Mouse (Mus musculus) stomach, postnatal 0 days (tissue): ENCODE results near the gene Rapgef1. TPM values are rescaled to one million over a fixed set of nuclear protein-coding genes. Genes with fewer than 3 reads are reported as not detected.

Experiments
- ATAC-seq: fragments of 200-750 bp; cut with Nextera tagmentation; 2 replicates; pipeline ENCODE4 v1.8.0; 2017; ENCODE audit not compliant: low FRiP score, low TSS enrichment
- DNase-seq: peaks from one replicate; pipeline ENCODE4 v3.0.0-alpha.2; 2016; ENCODE audit warnings: low spot score
- H3K27ac ChIP-seq: fragments of 300-500 bp; sonication (generic); replicated peaks from 2 replicates; pipeline ENCODE4 v1.5.1; 2014; ENCODE audit warnings: mild to moderate bottlenecking, control low read depth
- H3K27me3 ChIP-seq: fragments of 300-500 bp; sonication (generic); 2 replicates; pipeline ENCODE4 v1.6.1; 2014; ENCODE audit warnings: low read length; ENCODE audit not compliant: control insufficient read depth, insufficient read depth
- H3K36me3 ChIP-seq: fragments of 300-500 bp; sonication (generic); 2 replicates; pipeline ENCODE4 v1.6.1; 2014; ENCODE audit warnings: low read length, mixed read lengths; ENCODE audit not compliant: control insufficient read depth, insufficient read depth
- H3K4me1 ChIP-seq: fragments of 300-500 bp; sonication (generic); replicated peaks from 2 replicates; pipeline ENCODE4 v1.6.1; 2014; ENCODE audit warnings: antibody characterized with exemption; ENCODE audit not compliant: control insufficient read depth, insufficient read depth
- H3K4me2 ChIP-seq: fragments of 300-500 bp; sonication (generic); replicated peaks from 2 replicates; pipeline ENCODE4 v1.6.1; 2014; ENCODE audit warnings: low read depth, mild to moderate bottlenecking, control low read depth, moderate library complexity
- H3K4me3 ChIP-seq: fragments of 300-500 bp; sonication (generic); 2 replicates; pipeline ENCODE4 v1.5.1; 2014; ENCODE audit warnings: low read depth, low read length, control low read depth
- H3K9ac ChIP-seq: fragments of 300-500 bp; sonication (generic); 2 replicates; pipeline ENCODE4 v1.6.1; 2014; ENCODE audit warnings: mild to moderate bottlenecking, low read length, control low read depth, mixed read lengths
- H3K9me3 ChIP-seq: fragments of 300-500 bp; sonication (generic); 2 replicates; pipeline ENCODE4 v1.6.1; 2016; ENCODE audit warnings: low read length; ENCODE audit not compliant: control insufficient read depth
- CTCF ChIP-seq: IDR thresholded peaks from 2 replicates; pipeline ENCODE4 v1.5.1; 2016; ENCODE audit warnings: antibody characterized with exemption, low read depth, mild to moderate bottlenecking, moderate library complexity
- EP300 ChIP-seq: optimal IDR thresholded peaks from 2 replicates; pipeline ENCODE3; 2016; ENCODE audit warnings: antibody characterized with exemption
- WGBS: fragments of 180-500 bp; shearing (Covaris S2); extraction: QIAGEN DNeasy Blood & Tissue Kit; methylation state at CpG from one replicate; pipeline ENCODE4 v1.1.7; 2014; 5-methylcytosine and 5-hydroxymethylcytosine counted together
- polyA plus RNA-seq: library from polyadenylated mRNA; unstranded; fragments of >200 nt; fragmentation: Nextera tagmentation; extraction: Ambion mirVana; gene quantifications from 2 replicates; pipeline ENCODE4 v1.2.1, GENCODE M21; 2015

Rapgef1 gene
- polyA plus RNA-seq, 1 experiment from 2014 or later, result 7.2 TPM

DNA sequence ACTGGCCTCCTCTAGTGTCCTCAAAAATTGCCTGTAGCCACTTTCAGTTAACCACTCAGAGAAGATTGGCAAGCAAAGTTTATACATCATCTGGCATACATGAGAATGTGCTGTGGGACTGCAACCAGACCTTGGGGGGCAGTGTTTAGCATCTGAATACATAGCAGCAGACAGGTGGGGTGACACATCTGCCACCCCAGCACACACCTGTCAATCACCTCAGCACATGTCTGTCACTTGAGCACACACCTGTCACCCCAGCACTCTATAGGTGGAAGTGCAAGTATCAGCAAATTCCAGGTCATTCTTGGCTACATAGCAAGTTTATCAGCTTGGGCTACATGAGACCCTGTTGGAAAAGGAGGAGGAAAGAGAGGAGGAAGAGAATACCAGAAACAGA is 136.2 kb downstream of the Rapgef1 start:
- H3K4me3 ChIP-seq, result no peak overlapping the region
- H3K27ac ChIP-seq, result no peak overlapping the region
- H3K36me3 ChIP-seq, result no peaks in the 10 kb centered on the region
- no peaks in the 10 kb centered on the region; the same call in 1 of the 2 replicates for H3K27me3 ChIP-seq
- H3K4me2 ChIP-seq, result no peak overlapping the region
- H3K4me1 ChIP-seq, result no peaks in the 10 kb centered on the region
- DNase-seq, result no peak
- no peak for TF ChIP-seq CTCF
- H3K9me3 ChIP-seq, result no peaks in the 10 kb centered on the region
- no peak for ATAC-seq
- H3K9ac ChIP-seq, result no peak overlapping the region

GRCm38 (mm10) chr2:29764831-29765230 is 145.3 kb downstream of the Rapgef1 start:
- no peaks in the 10 kb centered on the region for H3K4me1 ChIP-seq
- no peak overlapping the region for H3K4me3 ChIP-seq
- no peaks in the 10 kb centered on the region for H3K9me3 ChIP-seq
- H3K36me3 ChIP-seq, result no peaks in the 10 kb centered on the region
- WGBS, result 3% methylated on average over 1 of the region's 1 CpGs
- no peak overlapping the region for H3K27ac ChIP-seq
- ATAC-seq (peak; percentile 58), DNase-seq (peak; percentile 82)
- no peaks in the 10 kb centered on the region for H3K27me3 ChIP-seq
- TF ChIP-seq CTCF, result peak; percentile 97
- TF ChIP-seq EP300, result no peak
- no peak overlapping the region for H3K4me2 ChIP-seq
- peak overlapping the region; percentile 35; the same call in 1 of the 2 replicates for H3K9ac ChIP-seq

DNA sequence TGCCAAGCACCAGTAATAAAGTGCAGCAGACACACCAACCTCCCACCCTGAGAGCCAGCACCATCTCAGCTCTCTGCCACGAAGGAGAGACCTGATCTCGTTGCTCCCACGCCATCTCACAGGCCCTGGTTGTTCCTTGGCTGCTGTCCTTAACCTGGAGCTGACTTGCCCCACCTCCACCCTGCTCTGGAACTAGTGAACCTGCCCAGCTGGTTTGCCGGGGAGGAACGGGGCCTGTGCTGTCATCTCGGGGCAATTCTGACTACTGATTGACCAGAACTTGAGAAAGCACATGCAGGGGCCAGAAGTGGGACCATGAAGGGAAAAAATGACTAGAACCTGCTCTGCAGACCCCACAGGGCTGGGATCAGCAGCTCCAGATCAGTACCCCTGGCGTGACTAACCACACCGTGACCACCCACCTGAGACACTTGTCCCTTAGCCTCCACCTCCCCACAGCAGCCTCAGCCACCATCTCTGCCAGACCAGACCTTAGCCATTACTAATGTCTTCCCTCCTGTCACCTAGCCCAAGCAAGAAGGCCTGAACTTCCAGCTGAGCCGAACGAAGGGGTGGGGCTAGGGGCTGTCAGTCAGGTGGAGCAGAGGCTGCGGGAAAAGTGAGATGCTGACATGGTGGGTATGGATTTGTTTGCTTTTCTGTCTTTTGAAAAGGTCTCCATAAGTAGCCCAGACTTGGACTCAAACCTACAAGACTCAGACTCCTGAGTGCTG is 148.6 kb downstream of the Rapgef1 start:
- DNase-seq (peak; percentile 83), ATAC-seq (peak; percentile 77)
- 39% methylated on average over 11 of the region's 11 CpGs for WGBS
- H3K4me3 ChIP-seq, result no peak overlapping the region
- H3K9ac ChIP-seq, result no peak overlapping the region
- no peaks in the 10 kb centered on the region for H3K9me3 ChIP-seq
- 0 out of 2 replicates have a peak overlapping the region, but pooled peaks have one; percentile 8 for H3K4me2 ChIP-seq
- no peaks in the 10 kb centered on the region for H3K4me1 ChIP-seq
- TF ChIP-seq CTCF (no peak), EP300 (no peak)
- H3K36me3 ChIP-seq, result no peaks in the 10 kb centered on the region
- H3K27ac ChIP-seq, result peak overlapping the region; percentile 78
- no peaks in the 10 kb centered on the region for H3K27me3 ChIP-seq

DNA sequence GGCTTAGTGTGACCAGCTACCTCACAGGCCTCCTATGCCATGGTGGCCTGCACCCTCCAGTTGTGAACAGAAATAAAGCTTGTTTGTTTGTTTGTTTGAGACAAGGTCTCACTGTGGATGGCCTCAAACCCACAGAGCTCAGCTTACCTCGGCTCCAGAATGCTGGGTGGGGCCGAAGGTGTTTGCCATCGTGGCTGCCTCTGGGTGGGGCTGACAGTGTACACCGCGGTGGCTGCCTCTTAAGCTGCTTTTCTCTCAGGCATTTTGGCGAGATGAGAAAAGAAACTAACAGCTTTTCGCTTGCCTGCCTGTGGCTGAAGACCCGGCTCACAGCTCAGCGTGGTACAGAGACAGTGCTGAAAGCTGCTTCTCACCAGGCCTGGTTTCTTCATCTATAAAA is 149.4 kb downstream of the Rapgef1 start:
- H3K9ac ChIP-seq, result no peak overlapping the region
- H3K27me3 ChIP-seq, result no peaks in the 10 kb centered on the region
- DNase-seq (peak; percentile 59), ATAC-seq (no peak)
- H3K9me3 ChIP-seq, result no peaks in the 10 kb centered on the region
- no peak overlapping the region for H3K4me3 ChIP-seq
- TF ChIP-seq CTCF (no peak), EP300 (no peak)
- no peak overlapping the region for H3K4me2 ChIP-seq
- H3K4me1 ChIP-seq, result no peaks in the 10 kb centered on the region
- peak overlapping the region; percentile 78 for H3K27ac ChIP-seq
- 51% methylated on average over 9 of the region's 9 CpGs for WGBS
- no peaks in the 10 kb centered on the region for H3K36me3 ChIP-seq

GRCm38 (mm10) chr2:29770162-29770561 is 150.6 kb downstream of the Rapgef1 start:
- no peaks in the 10 kb centered on the region for H3K36me3 ChIP-seq
- no peak overlapping the region for H3K4me3 ChIP-seq
- no peak overlapping the region for H3K9ac ChIP-seq
- ATAC-seq (no peak), DNase-seq (no peak)
- no peaks in the 10 kb centered on the region for H3K9me3 ChIP-seq
- H3K4me1 ChIP-seq, result no peaks in the 10 kb centered on the region
- H3K27ac ChIP-seq, result no peak overlapping the region
- H3K4me2 ChIP-seq, result no peak overlapping the region
- TF ChIP-seq CTCF (peak; percentile 52), EP300 (no peak)
- H3K27me3 ChIP-seq, result no peaks in the 10 kb centered on the region

GRCm38 (mm10) chr2:29771611-29772461 is 152.3 kb downstream of the Rapgef1 start:
- Histone ChIP-seq H3K27ac (no peak overlapping the region), H3K4me2 (no peak overlapping the region), H3K36me3 (no peaks in the 10 kb centered on the region), H3K27me3 (no peaks in the 10 kb centered on the region), H3K4me1 (no peaks in the 10 kb centered on the region), H3K9me3 (no peaks in the 10 kb centered on the region), H3K4me3 (no peak overlapping the region), H3K9ac (no peak overlapping the region)
- TF ChIP-seq CTCF (no peak), EP300 (no peak)
- peak; percentile 27 for ATAC-seq
- WGBS, result 64% methylated on average over 8 of the region's 8 CpGs
- DNase-seq, result no peak
